Mouse (Mus musculus): ENCODE measurements around the gene Clasp2.
"Not testable (repeated sequence)": the region's sequence is repeated elsewhere in the genome, so short reads cannot be mapped to it uniquely, and the experiment has no call there.

Clasp2 gene

DNA sequence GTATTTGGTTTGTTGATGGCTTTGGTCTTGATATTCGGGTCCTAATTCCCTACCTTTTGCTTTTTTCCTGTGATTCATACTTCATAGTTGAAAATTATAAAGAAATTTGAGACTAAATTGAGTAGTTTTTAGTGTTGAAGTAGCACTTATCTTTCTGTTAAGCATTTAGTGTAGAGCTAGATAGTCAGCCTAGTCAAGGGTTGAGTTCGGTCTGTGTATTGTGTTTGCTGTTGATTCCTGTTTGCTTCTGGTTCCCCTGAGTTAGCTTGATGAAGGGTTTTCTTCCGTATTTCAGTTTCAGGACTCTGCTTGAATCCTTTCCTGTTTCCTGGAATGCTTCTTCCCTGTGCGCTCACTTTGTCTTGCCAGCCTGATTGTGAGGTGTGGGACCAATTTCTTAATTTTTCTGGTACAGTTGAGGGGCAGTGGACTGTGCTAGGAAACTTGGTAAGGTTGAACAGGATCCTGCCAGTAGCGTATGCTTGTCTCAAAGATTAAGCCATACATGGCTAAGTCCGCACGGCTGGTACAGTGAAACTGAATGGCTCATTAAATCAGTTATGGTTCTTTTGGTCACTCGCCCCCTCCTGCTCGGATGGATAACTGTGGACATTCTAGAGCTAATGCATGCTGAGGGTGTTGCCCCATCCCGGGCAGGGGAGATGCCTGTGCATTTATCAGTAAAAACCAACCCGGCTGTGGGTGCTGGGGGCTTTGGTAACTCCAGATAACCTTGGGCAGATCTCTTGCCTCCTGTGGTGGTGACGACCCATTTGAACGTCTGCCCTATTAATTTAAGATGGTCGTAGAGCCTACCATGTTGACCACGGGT lies 14.8 kb downstream of the Clasp2 start:
- no peak for DNase-seq (ENCODE audit: extremely low read depth, insufficient read length, low spot score)

GRCm38 (mm10) chr9:113758472-113758871 lies 17.2 kb downstream of the Clasp2 start:
- DNase-seq (ENCODE audit: extremely low read depth, insufficient read length, low spot score): no peak

GRCm38 (mm10) chr9:113759684-113760083 lies 18.4 kb downstream of the Clasp2 start:
- DNase-seq (ENCODE audit: extremely low read depth, insufficient read length, low spot score): no peak

GRCm38 (mm10) chr9:113762389-113762788 lies 21.1 kb downstream of the Clasp2 start:
- no peak for DNase-seq (ENCODE audit: extremely low read depth, insufficient read length, low spot score)

DNA sequence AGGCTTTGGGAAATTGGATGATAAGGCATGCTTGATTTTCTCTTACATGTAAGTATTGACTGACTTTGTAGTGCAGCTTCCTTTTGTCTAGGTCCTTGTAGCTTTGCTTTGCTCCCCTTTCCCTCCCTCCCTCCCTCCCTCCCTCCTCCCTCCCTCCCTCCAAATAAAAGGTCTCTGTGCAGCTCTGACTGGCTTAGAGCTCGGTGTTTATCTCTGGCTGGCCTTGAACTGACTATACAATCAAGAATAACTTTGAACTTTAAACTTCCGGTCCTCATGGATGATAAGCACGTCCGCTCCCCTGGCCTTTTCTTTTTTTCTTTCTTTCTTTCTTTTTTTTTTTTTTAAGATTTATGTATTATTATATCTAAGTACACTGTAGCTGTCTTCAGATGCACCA lies 21.9 kb downstream of the Clasp2 start:
- DNase-seq (ENCODE audit: extremely low read depth, insufficient read length, low spot score): no peak

- DNase-seq (ENCODE audit: extremely low read depth, insufficient read length, low spot score): no peak
Measured at GRCm38 (mm10) chr9:113770640-113771039, 29.4 kb downstream of the Clasp2 start.

DNA sequence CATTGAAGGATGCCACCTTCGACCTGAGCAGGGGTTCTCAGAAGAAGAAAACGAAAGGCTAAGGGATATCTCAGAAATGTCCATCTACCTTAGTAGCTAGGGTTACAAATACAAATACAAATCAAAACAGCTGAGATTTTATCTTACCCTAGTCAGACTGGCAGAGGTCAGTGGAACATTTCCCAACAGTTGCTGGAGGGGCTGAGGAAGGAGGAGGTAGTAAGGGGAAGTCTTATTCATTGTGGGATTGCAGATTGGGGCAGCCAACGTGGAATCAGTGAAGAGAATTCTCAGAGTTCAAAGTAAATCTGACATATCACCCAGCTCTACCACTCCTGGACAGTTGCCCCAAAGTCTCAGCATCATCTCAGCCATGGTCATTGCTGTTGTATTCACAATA lies 39.6 kb downstream of the Clasp2 start:
- DNase-seq (ENCODE audit: extremely low read depth, insufficient read length, low spot score): no peak

GRCm38 (mm10) chr9:113782362-113783005 lies 41.2 kb downstream of the Clasp2 start:
- DNase-seq (ENCODE audit: extremely low read depth, insufficient read length, low spot score): no peak

- DNase-seq (ENCODE audit: extremely low read depth, insufficient read length, low spot score): no peak
Measured at GRCm38 (mm10) chr9:113783674-113784073, 42.4 kb downstream of the Clasp2 start.

DNA sequence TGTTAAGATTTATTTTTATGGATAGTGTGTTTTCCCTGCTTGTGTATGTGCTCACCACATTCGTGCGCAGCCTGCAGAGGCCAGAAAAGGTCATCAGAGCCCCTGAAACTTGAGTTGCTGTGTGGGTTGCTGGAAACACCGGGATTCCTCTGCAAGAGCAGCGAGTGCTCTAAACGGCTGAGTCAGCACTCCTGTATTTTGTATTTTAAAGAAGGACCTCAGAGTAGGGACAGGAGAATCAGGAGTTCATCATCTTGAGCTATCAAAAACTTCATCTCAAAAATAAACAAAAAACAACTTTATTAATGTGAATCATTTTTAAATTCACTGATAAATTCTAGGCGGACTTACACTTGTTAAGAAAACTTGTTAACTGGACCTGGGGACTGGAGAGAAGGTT lies 48.0 kb downstream of the Clasp2 start:
- not testable (repeated sequence) for DNase-seq (ENCODE audit: extremely low read depth, insufficient read length, low spot score)

DNA sequence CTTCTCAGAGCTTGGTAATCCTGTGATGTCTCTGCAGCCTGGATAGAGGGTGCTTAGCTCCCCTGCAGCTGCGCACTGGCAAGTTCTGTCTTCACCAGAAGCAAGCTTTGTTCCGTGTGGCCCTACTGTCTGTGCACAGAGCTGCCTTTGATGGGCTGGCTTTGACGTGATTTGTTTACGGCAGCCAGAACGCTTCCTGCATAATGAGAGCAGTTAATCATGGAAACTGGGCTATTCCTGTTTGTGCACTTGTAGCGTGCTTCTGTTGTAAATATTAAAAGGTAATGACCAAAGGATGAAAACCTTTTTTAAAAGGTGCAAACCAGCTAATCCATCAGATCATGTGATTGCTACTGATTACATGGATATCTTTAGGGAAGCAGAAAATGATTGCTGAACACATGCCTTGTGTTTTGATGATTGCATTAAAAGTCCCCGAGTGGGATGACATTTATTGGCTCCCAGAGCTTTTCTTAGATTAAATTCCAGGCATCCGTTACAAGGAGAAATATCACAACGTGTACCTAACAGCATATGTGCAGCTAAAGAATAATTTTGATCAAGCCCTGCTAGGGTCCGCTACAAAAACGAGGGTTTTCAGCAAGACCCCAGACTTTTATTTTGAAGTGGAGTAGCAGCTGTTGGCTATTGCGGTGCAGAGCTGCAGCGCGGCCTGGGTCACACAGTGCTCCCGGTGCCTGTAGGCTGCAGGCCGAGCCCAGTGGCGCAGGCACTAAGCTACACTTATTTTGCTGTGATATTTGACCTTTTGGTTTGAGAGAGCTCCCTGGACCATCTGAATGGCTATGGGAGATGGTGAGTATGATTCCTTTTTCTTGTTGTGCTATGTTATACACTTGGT lies 51.6 kb downstream of the Clasp2 start:
- DNase-seq (ENCODE audit: extremely low read depth, insufficient read length, low spot score): no peak

- no peak for DNase-seq (ENCODE audit: extremely low read depth, insufficient read length, low spot score)
Measured at GRCm38 (mm10) chr9:113793513-113793905, 52.2 kb downstream of the Clasp2 start.

DNA sequence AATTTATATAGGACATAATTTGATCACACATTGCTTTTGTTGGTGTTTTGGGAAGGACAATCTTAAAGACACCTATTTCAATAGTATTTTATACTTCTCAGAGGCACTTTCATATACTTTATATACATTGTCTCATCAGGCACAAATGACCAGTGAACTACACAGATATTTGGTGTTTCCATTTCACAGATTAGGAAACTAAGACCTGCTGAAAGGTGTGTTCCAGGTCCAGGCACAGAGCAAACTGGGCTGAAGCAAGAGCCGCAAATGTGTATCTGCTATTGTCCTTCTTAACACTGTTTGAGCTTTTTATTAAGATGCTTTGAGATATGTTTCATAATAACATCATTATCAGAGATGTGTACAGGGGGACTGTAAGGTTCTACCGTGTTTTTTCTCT lies 52.7 kb downstream of the Clasp2 start:
- DNase-seq (ENCODE audit: extremely low read depth, insufficient read length, low spot score): no peak

GRCm38 (mm10) chr9:113797206-113797605 lies 55.9 kb downstream of the Clasp2 start:
- DNase-seq (ENCODE audit: extremely low read depth, insufficient read length, low spot score): no peak

DNA sequence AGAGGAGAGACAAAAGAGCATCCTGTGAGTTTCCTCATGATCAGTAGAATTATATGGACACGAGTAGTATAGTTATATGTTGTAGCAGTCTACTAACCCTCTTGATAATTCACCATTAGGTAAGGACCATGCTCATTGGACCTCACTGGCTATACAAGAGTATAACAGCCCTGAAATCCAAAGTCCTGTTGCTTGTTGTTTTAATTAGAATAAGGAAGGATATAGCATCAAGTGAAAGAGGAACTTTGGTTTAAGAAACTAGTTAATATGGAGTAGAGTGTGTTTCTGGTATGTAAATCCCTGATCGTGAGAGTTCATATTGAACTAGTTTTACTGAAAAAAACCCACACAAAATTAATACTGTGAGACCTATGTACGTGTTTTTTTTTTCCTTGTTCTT lies 59.4 kb downstream of the Clasp2 start:
- DNase-seq (ENCODE audit: extremely low read depth, insufficient read length, low spot score): no peak

GRCm38 (mm10) chr9:113802734-113803133 lies 61.5 kb downstream of the Clasp2 start:
- DNase-seq (ENCODE audit: extremely low read depth, insufficient read length, low spot score): no peak

DNA sequence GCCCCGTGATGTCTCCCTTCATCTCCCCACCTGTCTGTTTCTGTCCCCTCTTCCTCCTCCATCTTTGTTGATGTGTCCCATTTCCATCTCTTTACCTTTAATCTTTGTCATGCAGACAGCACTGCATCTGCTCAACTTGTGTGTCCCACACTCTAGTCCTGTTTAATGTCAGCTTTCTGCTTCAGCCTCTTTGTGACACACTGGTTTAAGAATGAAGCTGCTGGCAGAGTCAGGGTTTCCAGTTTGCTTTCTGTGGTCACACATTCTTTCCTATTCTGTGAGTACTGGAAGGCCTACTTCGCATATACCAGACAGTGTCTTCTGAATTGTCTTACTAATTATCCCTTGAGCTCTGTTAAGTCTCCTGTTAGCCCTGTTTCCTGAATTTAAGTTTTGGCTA lies 62.5 kb downstream of the Clasp2 start:
- DNase-seq (ENCODE audit: extremely low read depth, insufficient read length, low spot score): peak; percentile 9

DNA sequence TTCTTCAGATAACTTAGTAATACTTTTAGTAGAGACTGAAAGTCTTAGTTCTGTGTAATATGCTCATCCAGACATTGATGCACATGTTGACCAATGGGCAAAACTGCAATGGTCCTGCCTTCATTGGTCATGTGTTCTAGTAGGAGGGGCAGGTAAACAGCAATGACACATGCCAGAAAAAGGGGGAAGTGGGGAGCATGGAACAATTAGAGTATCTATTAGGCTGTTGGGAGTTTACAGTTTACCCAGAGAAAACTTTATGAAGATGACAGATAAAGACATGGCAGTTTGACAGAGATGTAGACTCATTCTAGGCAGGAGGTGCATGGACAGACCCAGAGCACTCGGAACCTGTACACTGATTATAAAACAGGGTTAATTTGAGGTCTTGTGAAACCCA lies 64.1 kb downstream of the Clasp2 start:
- DNase-seq (ENCODE audit: extremely low read depth, insufficient read length, low spot score): no peak

DNA sequence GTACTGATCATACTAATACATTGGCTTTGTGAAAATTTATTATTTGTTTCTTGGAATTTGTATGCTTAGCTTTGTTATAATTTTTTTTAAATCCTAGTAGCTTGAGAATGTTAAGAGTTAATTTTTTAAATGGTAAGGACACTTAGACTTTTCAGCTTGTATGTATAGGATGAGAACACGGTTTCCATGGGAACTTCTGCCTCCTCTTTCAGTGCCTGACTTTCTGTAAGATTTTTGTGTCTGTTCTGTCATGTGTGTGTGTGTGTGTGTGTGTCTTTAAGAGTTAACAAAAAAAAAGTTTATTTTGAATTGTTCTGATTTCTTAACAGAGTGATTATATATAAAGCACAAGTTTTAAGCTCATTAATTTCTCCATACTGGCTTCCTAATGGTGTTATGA lies 70.1 kb downstream of the Clasp2 start:
- DNase-seq (ENCODE audit: extremely low read depth, insufficient read length, low spot score): no peak

GRCm38 (mm10) chr9:113811957-113812670 lies 70.8 kb downstream of the Clasp2 start:
- DNase-seq (ENCODE audit: extremely low read depth, insufficient read length, low spot score): no peak

DNA sequence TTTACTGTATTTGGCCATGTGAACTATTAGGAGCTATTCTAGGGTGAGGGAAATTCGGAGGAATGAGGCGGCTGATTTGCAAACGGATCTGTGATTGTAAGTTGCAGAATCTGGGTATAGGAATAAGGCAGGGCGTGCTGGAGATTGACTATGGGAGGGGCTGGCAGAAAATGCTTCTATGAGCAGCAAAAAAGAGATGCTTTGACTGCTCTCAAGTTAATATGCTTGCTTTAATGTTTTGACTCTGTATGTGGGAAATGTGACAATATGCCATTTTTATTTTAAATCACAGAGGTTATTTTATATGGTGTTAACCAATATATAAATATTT lies 71.4 kb downstream of the Clasp2 start:
- no peak for DNase-seq (ENCODE audit: extremely low read depth, insufficient read length, low spot score)

All from 3134 (cell line).